Mouse (Mus musculus) megakaryocyte, embryonic 14.5 days (primary cell): ENCODE results near the gene Lipa. TPM values are rescaled to one million over a fixed set of nuclear protein-coding genes. Genes with fewer than 3 reads are reported as not detected.

Experiments
- H3K27me3 ChIP-seq: replicated peaks from 2 replicates; pipeline ENCODE3; 2012; ENCODE audit warnings: inconsistent platforms
- H3K36me3 ChIP-seq: replicated peaks from 2 replicates; pipeline ENCODE3; 2012; ENCODE audit warnings: low read length, inconsistent platforms, mixed read lengths
- H3K4me1 ChIP-seq: 2 replicates; pipeline ENCODE4 v1.6.1; 2012; ENCODE audit warnings: inconsistent platforms
- H3K4me3 ChIP-seq: replicated peaks from 2 replicates; pipeline ENCODE3; 2012; ENCODE audit warnings: moderate library complexity, mild to moderate bottlenecking, inconsistent platforms
- H3K9me3 ChIP-seq: 2 replicates; pipeline ENCODE4 v1.6.1; 2012; ENCODE audit warnings: inconsistent platforms
- FLI1 ChIP-seq: IDR thresholded peaks from 2 replicates; pipeline ENCODE4 v1.6.1; 2012; ENCODE audit warnings: low read length, inconsistent platforms, mixed read lengths
- GATA1 ChIP-seq: IDR thresholded peaks from 3 replicates; pipeline ENCODE4 v1.6.1; 2012; ENCODE audit warnings: mixed read lengths, low read length, inconsistent platforms, borderline replicate concordance
- polyA plus RNA-seq: library from polyadenylated mRNA; stranded (reverse); fragments of >175 nt; gene quantifications from 2 replicates; pipeline ENCODE4 v1.2.3, GENCODE M21; 2012; ENCODE audit warnings: low replicate concordance; ENCODE audit not compliant: insufficient read depth

Gene Lipa
- polyA plus RNA-seq, result 1.4 TPM in 1 of 2 replicates, not detected in the other

GRCm38 (mm10) chr19:34526941-34527682 lies at the start of gene Lipa:
Lipa (minus strand) TSS chr19:34527474.
- Histone ChIP-seq H3K4me1 (peaks cover 28% of the 10 kb centered on the region), H3K36me3 (peaks cover 5% of the 10 kb centered on the region), H3K4me3 (peak within 1 kb of the TSS; percentile 97), H3K9me3 (no peaks in the 10 kb centered on the region), H3K27me3 (no peaks in the 10 kb centered on the region)
- TF ChIP-seq FLI1, result no peak
- no peak for TF ChIP-seq GATA1

- Histone ChIP-seq H3K9me3 (no peaks in the 10 kb centered on the region), H3K4me1 (peaks cover 32% of the 10 kb centered on the region), H3K27me3 (no peaks in the 10 kb centered on the region), H3K4me3 (no peak overlapping the region), H3K36me3 (peaks cover 42% of the 10 kb centered on the region)
- TF ChIP-seq GATA1 (no peak), FLI1 (no peak)
These were observed 46.4 kb upstream of the Lipa start for GRCm38 (mm10) chr19:34573650-34574049.

DNA sequence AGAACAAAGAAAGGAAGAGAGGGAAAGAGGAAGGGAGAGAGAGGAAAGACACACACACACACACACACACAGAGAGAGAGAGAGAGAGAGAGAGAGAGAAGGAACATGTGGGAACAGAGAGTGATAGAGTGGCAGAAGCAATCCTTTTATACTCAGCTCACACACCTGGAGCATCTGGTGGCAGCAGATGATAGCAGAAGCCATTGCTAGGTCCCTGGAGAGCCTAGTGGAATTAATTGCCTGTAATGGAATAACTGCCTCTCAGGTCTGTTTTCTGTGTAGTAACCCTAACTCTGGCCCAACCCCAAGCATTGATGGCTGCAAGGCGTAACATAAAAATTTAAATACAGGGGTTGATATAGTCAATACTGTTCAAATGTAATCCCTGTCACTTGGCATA lies 43.8 kb upstream of the Lipa start:
- H3K9me3 ChIP-seq, result no peaks in the 10 kb centered on the region
- no peaks in the 10 kb centered on the region for H3K27me3 ChIP-seq
- H3K36me3 ChIP-seq, result peaks cover 37% of the 10 kb centered on the region
- peaks cover 37% of the 10 kb centered on the region for H3K4me1 ChIP-seq
- peak overlapping the region; percentile 38 for H3K4me3 ChIP-seq
- TF ChIP-seq FLI1, result no peak
- no peak for TF ChIP-seq GATA1

GRCm38 (mm10) chr19:34569896-34570476 lies 42.7 kb upstream of the Lipa start:
- Histone ChIP-seq H3K9me3 (no peaks in the 10 kb centered on the region), H3K36me3 (peaks cover 34% of the 10 kb centered on the region), H3K4me3 (peak overlapping the region; percentile 60), H3K4me1 (peaks cover 37% of the 10 kb centered on the region), H3K27me3 (no peaks in the 10 kb centered on the region)
- TF ChIP-seq GATA1 (no peak), FLI1 (no peak)

DNA sequence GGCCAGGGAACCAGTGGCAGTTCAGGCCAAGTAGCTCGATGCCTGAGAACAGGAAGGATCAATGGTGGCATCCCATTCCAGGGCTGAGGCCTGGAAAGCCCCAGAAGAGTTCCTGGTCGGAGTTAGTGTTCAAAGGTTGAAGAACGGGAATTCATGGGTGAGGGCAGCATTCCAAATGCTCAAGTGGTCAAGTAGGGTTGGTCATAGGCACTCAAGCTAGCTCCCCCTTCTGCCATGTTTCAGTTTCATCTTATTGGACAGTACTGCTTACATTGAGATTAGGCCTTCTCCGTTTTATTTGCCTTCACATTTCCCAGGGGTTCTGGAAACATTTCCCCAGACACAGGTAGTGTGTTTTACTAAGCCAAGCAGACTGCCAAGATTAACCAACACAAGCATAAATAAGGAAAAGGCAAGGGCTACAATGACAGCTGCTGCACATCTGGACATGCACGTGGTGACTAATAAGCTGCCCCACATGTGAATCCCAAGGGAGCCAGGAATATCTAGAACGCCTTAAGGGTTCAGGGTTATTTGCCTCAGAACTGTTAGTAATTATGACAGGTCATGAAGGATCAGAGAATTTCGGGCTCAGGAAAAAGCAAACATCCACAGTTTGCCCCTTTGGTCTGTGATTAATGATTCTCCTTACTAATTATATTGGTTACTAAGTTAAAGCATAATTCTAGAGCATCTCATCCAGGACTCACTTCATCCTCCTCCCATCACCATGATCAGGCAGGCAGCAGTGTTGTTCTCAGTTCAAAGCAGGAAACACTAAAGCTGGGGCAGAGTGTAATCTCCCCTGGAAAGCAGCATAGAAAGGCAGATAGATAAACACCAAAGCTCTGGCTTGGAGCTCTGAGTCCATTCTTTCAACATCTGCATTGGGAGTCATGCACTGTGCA lies 42.0 kb upstream of the Lipa start:
- H3K4me3 ChIP-seq, result no peak overlapping the region
- H3K27me3 ChIP-seq, result no peaks in the 10 kb centered on the region
- TF ChIP-seq GATA1, result no peak
- TF ChIP-seq FLI1, result no peak
- peaks cover 29% of the 10 kb centered on the region for H3K36me3 ChIP-seq
- no peaks in the 10 kb centered on the region for H3K9me3 ChIP-seq
- peaks cover 40% of the 10 kb centered on the region for H3K4me1 ChIP-seq

DNA sequence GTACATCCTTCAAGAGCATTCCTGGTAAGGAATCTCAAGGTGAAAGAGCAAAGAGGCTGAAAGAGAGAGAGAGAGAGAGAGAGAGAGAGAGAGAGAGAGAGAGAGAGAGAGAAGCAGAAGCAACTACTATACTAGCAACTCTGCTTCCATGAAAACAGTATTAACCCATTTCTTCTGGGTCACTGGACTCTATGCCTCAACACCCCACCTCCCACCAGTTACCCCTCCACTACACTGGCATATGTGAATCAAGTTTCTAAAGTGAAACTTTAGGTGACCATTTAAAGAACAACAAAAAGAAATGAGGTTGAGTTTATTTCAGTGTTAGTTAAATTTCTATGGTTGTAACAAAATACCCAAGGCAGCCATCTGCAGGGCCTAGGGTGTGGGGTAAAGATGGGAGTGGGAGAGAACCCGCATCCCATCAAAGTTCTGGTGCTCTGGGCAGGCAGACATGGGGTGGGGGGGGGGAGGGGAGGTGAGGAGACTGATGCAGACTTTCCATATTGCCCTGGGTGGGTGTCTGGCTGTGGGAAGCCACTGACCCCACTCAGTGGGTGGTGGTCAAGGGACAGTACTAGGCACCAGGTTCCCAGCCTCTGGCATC lies 39.0 kb upstream of the Lipa start:
- H3K27me3 ChIP-seq, result no peaks in the 10 kb centered on the region
- no peak for TF ChIP-seq FLI1
- no peak for TF ChIP-seq GATA1
- peaks cover 68% of the 10 kb centered on the region for H3K4me1 ChIP-seq
- H3K36me3 ChIP-seq, result peaks cover 10% of the 10 kb centered on the region
- no peaks in the 10 kb centered on the region for H3K9me3 ChIP-seq
- no peak overlapping the region for H3K4me3 ChIP-seq

DNA sequence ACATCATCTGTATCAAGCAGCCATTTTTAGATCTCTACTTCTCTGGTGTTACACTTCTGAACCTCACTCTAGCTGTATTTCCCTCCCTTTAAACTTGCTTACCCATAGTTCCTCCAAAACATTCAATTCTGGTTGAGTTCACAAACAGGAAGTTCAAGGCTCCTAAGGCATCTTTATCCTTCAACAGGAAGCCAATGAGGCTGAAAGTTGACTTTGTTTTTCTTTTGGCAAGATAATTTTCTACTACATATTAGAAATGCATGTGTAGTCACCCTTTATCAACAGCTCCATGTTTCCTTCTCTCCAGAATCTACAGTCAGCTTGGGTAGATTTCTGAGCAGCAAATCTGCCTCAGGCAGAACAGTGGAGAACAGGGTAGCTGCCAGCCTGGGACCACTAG lies 35.3 kb upstream of the Lipa start:
- Histone ChIP-seq H3K36me3 (peaks cover 7% of the 10 kb centered on the region), H3K9me3 (no peaks in the 10 kb centered on the region), H3K27me3 (no peaks in the 10 kb centered on the region), H3K4me1 (peaks cover 62% of the 10 kb centered on the region), H3K4me3 (no peak overlapping the region)
- TF ChIP-seq GATA1 (no peak; the same call in 2 of the 3 replicates), FLI1 (no peak)

GRCm38 (mm10) chr19:34556621-34557020 lies 29.3 kb upstream of the Lipa start:
- Histone ChIP-seq H3K36me3 (peaks cover 27% of the 10 kb centered on the region), H3K4me3 (no peak overlapping the region), H3K9me3 (peaks cover 8% of the 10 kb centered on the region; the same call in 1 of the 2 replicates), H3K27me3 (no peaks in the 10 kb centered on the region), H3K4me1 (peaks cover 54% of the 10 kb centered on the region)
- TF ChIP-seq GATA1 (no peak), FLI1 (no peak)

DNA sequence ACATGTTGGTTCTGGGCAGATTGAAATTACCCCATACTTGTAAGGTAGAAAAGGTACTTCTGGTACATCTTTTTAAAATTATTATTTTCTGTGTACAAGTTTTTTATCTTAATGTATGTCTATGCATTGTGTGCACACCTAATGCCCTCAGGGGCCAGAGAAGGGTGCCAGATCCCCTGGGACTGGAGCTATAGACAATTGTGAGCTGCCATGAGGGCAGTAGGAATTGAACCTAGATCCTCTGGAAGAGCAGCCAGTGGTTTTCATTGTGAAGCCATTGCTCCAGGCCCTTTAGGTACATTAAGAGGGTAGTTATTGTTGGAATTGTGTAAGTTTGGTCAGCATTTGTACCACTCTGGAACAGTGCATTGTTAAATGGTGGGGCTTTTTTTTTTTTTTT lies 26.8 kb upstream of the Lipa start:
- peaks cover 48% of the 10 kb centered on the region for H3K4me1 ChIP-seq
- H3K4me3 ChIP-seq, result no peak overlapping the region
- H3K9me3 ChIP-seq, result peaks cover 8% of the 10 kb centered on the region; the same call in 1 of the 2 replicates
- H3K36me3 ChIP-seq, result peaks cover 24% of the 10 kb centered on the region
- H3K27me3 ChIP-seq, result no peaks in the 10 kb centered on the region
- TF ChIP-seq GATA1 (no peak), FLI1 (no peak)
